Mouse (Mus musculus) regulatory T cell (primary cell): ENCODE data around the gene Dyrk1a.

ENCODE experiments used
- in situ Hi-C: fragments of 300-600 bp; cut with MboI, MseI; formaldehyde crosslinking; loops from one replicate; pipeline ENCODE4 v1.15.1; 2025; ENCODE audit warnings: high pct_unique_total_duplicates

The Dyrk1a gene

GRCm38 (mm10) chr16:94569229-94570176 lies at the start of gene Dyrk1a:
Gene Dyrk1a, plus strand, starts transcription at chr16:94570010.
- in situ Hi-C loops: no loop called here

- in situ Hi-C loops: no loop called here
Measured at GRCm38 (mm10) chr16:94523594-94524377, 46.0 kb upstream of the Dyrk1a start.

GRCm38 (mm10) chr16:94524691-94525090 lies 45.1 kb upstream of the Dyrk1a start:
- in situ Hi-C loops: loop anchor here (5.0 kb wide), 1 partner anchor 38 kb away; no protein-coding TSS in a partner anchor

- in situ Hi-C loops: loop anchor here (5.0 kb wide), 1 partner anchor 36 kb away; no protein-coding TSS in a partner anchor
Measured at GRCm38 (mm10) chr16:94525955-94526343, 43.9 kb upstream of the Dyrk1a start.

GRCm38 (mm10) chr16:94526344-94527151 lies 43.3 kb upstream of the Dyrk1a start, which contains the start of gene Vps26c:
Gene Vps26c, minus strand, starts transcription at chr16:94526830.
- in situ Hi-C loops: loop anchor here (5.0 kb wide), 1 partner anchor 36 kb away; no protein-coding TSS in a partner anchor

- in situ Hi-C loops: loop anchor here (5.0 kb wide), 1 partner anchor 35 kb away; no protein-coding TSS in a partner anchor
Measured at GRCm38 (mm10) chr16:94527152-94527534, 42.7 kb upstream of the Dyrk1a start.

GRCm38 (mm10) chr16:94527546-94527945 lies 42.3 kb upstream of the Dyrk1a start:
- in situ Hi-C loops: loop anchor here (5.0 kb wide), 1 partner anchor 35 kb away; no protein-coding TSS in a partner anchor

- in situ Hi-C loops: no loop called here
Measured at GRCm38 (mm10) chr16:94531268-94531667, 38.5 kb upstream of the Dyrk1a start.

- in situ Hi-C loops: no loop called here
Measured at GRCm38 (mm10) chr16:94533679-94534078, 36.1 kb upstream of the Dyrk1a start.

GRCm38 (mm10) chr16:94535716-94536115 lies 34.1 kb upstream of the Dyrk1a start:
- in situ Hi-C loops: no loop called here

GRCm38 (mm10) chr16:94536417-94537158 lies 33.2 kb upstream of the Dyrk1a start:
- in situ Hi-C loops: no loop called here

GRCm38 (mm10) chr16:94537159-94537527 lies 32.7 kb upstream of the Dyrk1a start:
- in situ Hi-C loops: no loop called here

GRCm38 (mm10) chr16:94540140-94540539 lies 29.7 kb upstream of the Dyrk1a start:
- in situ Hi-C loops: no loop called here

- in situ Hi-C loops: no loop called here
Measured at GRCm38 (mm10) chr16:94542898-94543297, 26.9 kb upstream of the Dyrk1a start.

GRCm38 (mm10) chr16:94544540-94545105 lies 25.2 kb upstream of the Dyrk1a start:
- in situ Hi-C loops: no loop called here

GRCm38 (mm10) chr16:94545781-94546562 lies 23.8 kb upstream of the Dyrk1a start:
- in situ Hi-C loops: no loop called here

- in situ Hi-C loops: no loop called here
Measured at GRCm38 (mm10) chr16:94549813-94550212, 20.0 kb upstream of the Dyrk1a start.

- in situ Hi-C loops: no loop called here
Measured at GRCm38 (mm10) chr16:94551934-94552333, 17.9 kb upstream of the Dyrk1a start.

- in situ Hi-C loops: no loop called here
Measured at GRCm38 (mm10) chr16:94555346-94555745, 14.5 kb upstream of the Dyrk1a start.
